Mouse (Mus musculus) heart, postnatal 25 days (tissue): ENCODE results near the gene Defb45. TPM values are rescaled to one million over a fixed set of nuclear protein-coding genes. Genes with fewer than 3 reads are reported as not detected.

Experiments
- DNase-seq: peaks from one replicate; pipeline ENCODE4 v3.0.0; 2022; ENCODE audit warnings: low spot score
- intact Hi-C: fragments of 180-260 bp; cut with DNase I; formaldehyde crosslinking; loops from one replicate; pipeline ENCODE4 v1.15.1; 2025
- total RNA-seq, 2 experiments: library from RNA; stranded (reverse); gene quantifications; 2 replicates each; pipeline ENCODE4 v1.2.3; 2021

Gene Defb45
- total RNA-seq, 2 experiments from 2014 or later, result not detected

DNA sequence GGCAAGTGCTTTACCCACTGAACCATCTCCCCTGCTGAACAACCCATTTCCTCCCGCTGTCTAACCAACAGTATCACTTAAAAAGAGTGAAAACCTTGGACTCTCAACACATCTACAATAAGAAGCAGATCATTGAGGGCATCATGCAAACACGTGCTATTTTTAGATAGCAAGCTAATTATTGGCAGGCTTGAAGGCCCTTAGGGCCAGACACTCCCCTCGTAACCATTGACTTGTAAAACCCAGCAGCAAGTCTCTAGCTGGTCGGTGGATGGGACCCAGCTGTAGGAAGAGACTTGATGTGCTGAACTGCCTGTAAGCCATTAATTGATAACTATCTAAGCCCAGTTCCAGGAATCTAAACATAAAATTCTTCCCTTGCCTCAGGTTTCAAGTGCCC lies 55.7 kb downstream of the Defb45 start:
- intact Hi-C loops, result no loop called here
- DNase-seq, result no peak

Other genes with a start within 250 kb of the Defb45 start
- not detected for gene Nrsn2, start 222.8 kb downstream of the Defb45 start, total RNA-seq
- 1 to 10 TPM; 9.5 to 9.7 TPM for gene Sox12, start 201.3 kb downstream of the Defb45 start, total RNA-seq
- 10 to 100 TPM in 1 of 2 experiments, 1 to 10 TPM in 1; 9.7 to 10.1 TPM for gene Zcchc3, start 184.4 kb downstream of the Defb45 start, total RNA-seq
- 1 to 10 TPM; 2.8 to 3.0 TPM for gene 6820408C15Rik, start 183.8 kb downstream of the Defb45 start, total RNA-seq
- not detected for gene Defb23, start 134.8 kb downstream of the Defb45 start, total RNA-seq
- gene Defb20, start 122.3 kb downstream of the Defb45 start, total RNA-seq, result not detected
- not detected for gene Defb22, start 109.3 kb downstream of the Defb45 start, total RNA-seq
- not detected for gene Defb26, start 87.7 kb downstream of the Defb45 start, total RNA-seq
- not detected for gene Defb28, start 81.1 kb downstream of the Defb45 start, total RNA-seq
- gene Defb29, start 59.3 kb downstream of the Defb45 start, total RNA-seq, result not detected
- not detected for gene Gm17416, start 30.1 kb downstream of the Defb45 start, total RNA-seq
- gene Defb21, start 26.7 kb downstream of the Defb45 start, total RNA-seq, result not detected
- not detected for gene Defb19, start 19.1 kb downstream of the Defb45 start, total RNA-seq
- gene Defb36, start 4.9 kb upstream of the Defb45 start, total RNA-seq, result not detected
- not detected for gene Defb25, start 23.7 kb upstream of the Defb45 start, total RNA-seq
- gene Rem1, start 27.6 kb upstream of the Defb45 start, total RNA-seq, result 1 to 10 TPM; 7.7 to 8.5 TPM
- gene H13, start 70.1 kb upstream of the Defb45 start, total RNA-seq, result 10 to 100 TPM; 35.1 to 38.5 TPM
- gene Mcts2, start 87.6 kb upstream of the Defb45 start, total RNA-seq, result 10 to 100 TPM; 17.7 to 18.5 TPM
- gene Id1, start 136.9 kb upstream of the Defb45 start, total RNA-seq, result 10 to 100 TPM; 37.8 to 57.0 TPM
- gene Cox4i2, start 154.8 kb upstream of the Defb45 start, total RNA-seq, result 10 to 100 TPM; 12.2 to 16.8 TPM
- 10 to 100 TPM; 58.6 to 59.0 TPM for gene Bcl2l1, start 232.3 kb upstream of the Defb45 start, total RNA-seq
- 1 to 10 TPM; 1.5 to 1.6 TPM for gene Tpx2, start 248.6 kb upstream of the Defb45 start, total RNA-seq